Mouse (Mus musculus) kidney, postnatal 0 days (tissue): ENCODE measurements around the gene Fiz1. TPM values are rescaled to one million over a fixed set of nuclear protein-coding genes. Genes with fewer than 3 reads are reported as not detected.
A peak's percentile ranks its signal among the peaks of the same experiment; 100 is the strongest.

Source experiments
- ATAC-seq: fragments of 200-750 bp; cut with Nextera tagmentation; replicated peaks from 2 replicates; pipeline ENCODE4 v1.8.0; 2017; ENCODE audit warnings: low read depth, moderate number of reproducible peaks, moderate TSS enrichment, moderate library complexity; ENCODE audit not compliant: low FRiP score
- DNase-seq: peaks from one replicate; pipeline ENCODE4 v3.0.0-alpha.2; 2016; ENCODE audit warnings: low spot score
- H3K27ac ChIP-seq: fragments of 300-500 bp; sonication (generic); 2 replicates; pipeline ENCODE4 v1.5.1; 2014; ENCODE audit warnings: mild to moderate bottlenecking
- H3K27me3 ChIP-seq: fragments of 300-500 bp; sonication (generic); 2 replicates; pipeline ENCODE4 v1.6.1; 2014; ENCODE audit warnings: low read length, mixed read lengths; ENCODE audit not compliant: insufficient read depth
- H3K36me3 ChIP-seq: fragments of 300-500 bp; sonication (generic); 2 replicates; pipeline ENCODE4 v1.6.1; 2014; ENCODE audit warnings: low read length, mixed read lengths; ENCODE audit not compliant: insufficient read depth
- H3K4me1 ChIP-seq: fragments of 300-500 bp; sonication (generic); replicated peaks from 2 replicates; pipeline ENCODE4 v1.6.1; 2014; ENCODE audit warnings: antibody characterized with exemption, low read length, mixed read lengths; ENCODE audit not compliant: insufficient read depth
- H3K4me2 ChIP-seq: fragments of 300-500 bp; sonication (generic); 2 replicates; pipeline ENCODE4 v1.6.1; 2014; ENCODE audit warnings: mild to moderate bottlenecking, low read length, moderate library complexity, mixed read lengths
- H3K4me3 ChIP-seq: fragments of 300-500 bp; sonication (generic); replicated peaks from 2 replicates; pipeline ENCODE4 v1.5.1; 2014; ENCODE audit warnings: low read depth, low read length
- H3K9ac ChIP-seq: fragments of 300-500 bp; sonication (generic); 2 replicates; pipeline ENCODE4 v1.6.1; 2014; ENCODE audit warnings: low read depth, low read length
- H3K9me3 ChIP-seq: fragments of 300-500 bp; sonication (generic); replicated peaks from 2 replicates; pipeline ENCODE4 v1.6.1; 2016; ENCODE audit warnings: low read length, inconsistent platforms, mixed read lengths
- CTCF ChIP-seq: IDR thresholded peaks from 2 replicates; pipeline ENCODE4 v1.5.1; 2016; ENCODE audit warnings: antibody characterized with exemption, low read depth, mild to moderate bottlenecking, moderate library complexity
- WGBS: fragments of 180-500 bp; shearing (Covaris S2); extraction: QIAGEN DNeasy Blood & Tissue Kit; methylation state at CpG from one replicate; pipeline ENCODE4 v1.1.7; 2014; 5-methylcytosine and 5-hydroxymethylcytosine counted together
- polyA plus RNA-seq: library from polyadenylated mRNA; unstranded; fragments of >200 nt; fragmentation: Nextera tagmentation; extraction: Ambion mirVana; gene quantifications from 2 replicates; pipeline ENCODE4 v1.2.1, GENCODE M21; 2015

The Fiz1 gene
- polyA plus RNA-seq, 1 experiment from 2014 or later, result 31.8 TPM

GRCm38 (mm10) chr7:5059421-5059820, 44.9 kb upstream of the Fiz1 start:
- Histone ChIP-seq H3K4me3 (no peak overlapping the region), H3K36me3 (no peaks in the 10 kb centered on the region), H3K9me3 (no peaks in the 10 kb centered on the region), H3K27me3 (peaks cover 8% of the 10 kb centered on the region; the same call in 1 of the 2 replicates), H3K4me1 (peaks cover 12% of the 10 kb centered on the region; the same call in 1 of the 2 replicates), H3K4me2 (no peak overlapping the region), H3K27ac (no peak overlapping the region), H3K9ac (no peak overlapping the region)
- 91% methylated on average over 12 of the region's 12 CpGs for WGBS
- TF ChIP-seq CTCF, result no peak
- DNase-seq (no peak), ATAC-seq (no peak)

GRCm38 (mm10) chr7:5058631-5059030, 44.1 kb upstream of the Fiz1 start:
- peaks cover 16% of the 10 kb centered on the region for H3K27me3 ChIP-seq
- 100% methylated on average over 1 of the region's 1 CpGs for WGBS
- no peak for ATAC-seq
- TF ChIP-seq CTCF, result no peak
- H3K9ac ChIP-seq, result no peak overlapping the region
- H3K4me2 ChIP-seq, result no peak overlapping the region
- no peaks in the 10 kb centered on the region for H3K9me3 ChIP-seq
- no peak overlapping the region for H3K27ac ChIP-seq
- H3K4me3 ChIP-seq, result no peak overlapping the region
- H3K36me3 ChIP-seq, result no peaks in the 10 kb centered on the region
- peaks cover 14% of the 10 kb centered on the region; the same call in 1 of the 2 replicates for H3K4me1 ChIP-seq
- DNase-seq, result no peak

GRCm38 (mm10) chr7:5057804-5058203, 43.3 kb upstream of the Fiz1 start:
- H3K4me1 ChIP-seq, result peaks cover 22% of the 10 kb centered on the region
- no peak overlapping the region for H3K27ac ChIP-seq
- no peak overlapping the region for H3K9ac ChIP-seq
- peak overlapping the region; percentile 86; the same call in 1 of the 2 replicates for H3K4me2 ChIP-seq
- peak; percentile 50 for TF ChIP-seq CTCF
- peaks cover 20% of the 10 kb centered on the region for H3K27me3 ChIP-seq
- DNase-seq, result no peak
- no peak for ATAC-seq
- H3K4me3 ChIP-seq, result no peak overlapping the region
- H3K9me3 ChIP-seq, result no peaks in the 10 kb centered on the region
- WGBS, result 39% methylated on average over 11 of the region's 11 CpGs
- no peaks in the 10 kb centered on the region for H3K36me3 ChIP-seq

DNA sequence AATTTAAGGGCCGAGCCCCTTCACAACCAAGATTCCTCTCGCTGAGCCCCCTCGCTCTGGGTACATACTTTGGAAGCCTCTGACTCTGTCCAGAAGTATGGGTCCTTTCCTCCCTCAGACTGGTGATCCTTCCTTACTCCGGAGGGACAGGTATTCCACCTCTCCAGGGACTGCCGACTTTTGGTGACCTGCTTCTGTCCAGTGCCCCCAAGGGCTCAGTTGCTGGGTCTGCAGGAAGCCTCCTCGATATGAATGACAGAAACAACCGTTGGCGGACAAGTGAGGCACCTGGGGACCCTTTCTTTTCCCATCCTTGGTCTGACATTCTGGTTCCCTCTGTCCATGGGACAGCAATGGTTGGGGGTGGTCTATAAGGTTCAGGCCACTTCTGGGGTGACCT, 42.9 kb upstream of the Fiz1 start:
- H3K4me3 ChIP-seq, result peak overlapping the region; percentile 52
- H3K9ac ChIP-seq, result peak overlapping the region; percentile 79; the same call in 1 of the 2 replicates
- no peak for ATAC-seq
- TF ChIP-seq CTCF, result no peak
- DNase-seq, result no peak
- H3K27me3 ChIP-seq, result peaks cover 23% of the 10 kb centered on the region
- no peak overlapping the region for H3K27ac ChIP-seq
- peak overlapping the region; percentile 86 for H3K4me2 ChIP-seq
- H3K9me3 ChIP-seq, result no peaks in the 10 kb centered on the region
- no peaks in the 10 kb centered on the region for H3K36me3 ChIP-seq
- H3K4me1 ChIP-seq, result peaks cover 26% of the 10 kb centered on the region
- 25% methylated on average over 8 of the region's 8 CpGs for WGBS

- TF ChIP-seq CTCF, result no peak
- Histone ChIP-seq H3K4me2 (peak overlapping the region; percentile 86), H3K27ac (peak overlapping the region; percentile 38; the same call in 1 of the 2 replicates), H3K4me3 (peak overlapping the region; percentile 52), H3K9ac (peak overlapping the region; percentile 79), H3K4me1 (peaks cover 27% of the 10 kb centered on the region), H3K36me3 (no peaks in the 10 kb centered on the region), H3K27me3 (peaks cover 23% of the 10 kb centered on the region), H3K9me3 (no peaks in the 10 kb centered on the region)
- ATAC-seq (no peak), DNase-seq (no peak)
- 1% methylated on average over 52 of the region's 55 CpGs for WGBS
Observed at GRCm38 (mm10) chr7:5056651-5057263, 42.3 kb upstream of the Fiz1 start.

DNA sequence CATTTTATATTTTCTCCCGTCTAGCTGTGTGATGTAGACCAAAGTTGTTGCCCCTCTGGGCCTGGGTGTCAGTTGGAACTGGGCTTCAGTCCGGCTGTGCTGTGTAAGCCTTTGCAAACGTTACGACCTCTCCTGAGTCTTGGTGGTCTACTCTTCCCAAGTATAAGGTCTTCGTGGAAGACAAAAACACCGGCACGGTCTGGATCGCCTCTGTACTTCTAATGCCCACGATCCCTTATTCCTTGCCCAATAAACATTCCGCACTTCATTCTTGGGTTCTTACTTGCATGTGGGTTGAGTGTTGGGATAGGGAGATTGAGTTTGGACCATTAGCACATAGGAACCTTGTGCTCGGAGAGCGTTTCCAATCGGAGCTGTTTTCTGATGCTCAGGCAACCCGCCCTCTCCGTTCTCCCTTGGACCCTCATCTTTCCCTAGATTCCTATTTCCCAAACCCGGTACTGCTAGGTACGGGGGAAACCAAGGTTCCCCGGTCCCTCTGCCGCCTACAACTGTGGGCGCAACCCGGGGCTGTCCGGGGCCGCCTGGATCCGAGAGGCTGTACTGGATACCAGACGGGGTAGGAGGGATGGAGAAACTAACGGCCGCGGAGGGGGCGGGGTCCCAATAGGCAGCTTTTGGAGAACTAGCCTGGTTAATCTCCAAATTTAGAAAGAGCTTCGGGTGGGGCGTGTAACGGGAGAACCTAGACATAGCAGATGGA, 39.1 kb upstream of the Fiz1 start:
- H3K4me2 ChIP-seq, result peak overlapping the region; percentile 81
- DNase-seq (peak; percentile 39), ATAC-seq (no peak)
- peak overlapping the region; percentile 60 for H3K4me3 ChIP-seq
- H3K27me3 ChIP-seq, result peaks cover 23% of the 10 kb centered on the region
- peak overlapping the region; percentile 56 for H3K9ac ChIP-seq
- no peaks in the 10 kb centered on the region for H3K36me3 ChIP-seq
- no peak overlapping the region for H3K27ac ChIP-seq
- WGBS, result 9% methylated on average over 32 of the region's 32 CpGs
- no peak for TF ChIP-seq CTCF
- peaks cover 26% of the 10 kb centered on the region for H3K4me1 ChIP-seq
- H3K9me3 ChIP-seq, result no peaks in the 10 kb centered on the region
